Mouse (Mus musculus) forebrain, embryonic 11.5 days (tissue): ENCODE data around the gene Snx7. TPM values are rescaled to one million over a fixed set of nuclear protein-coding genes. Genes with fewer than 3 reads are reported as not detected.

Source experiments
- ATAC-seq: fragments of 200-750 bp; cut with Nextera tagmentation; replicated peaks from 2 replicates; pipeline ENCODE4 v1.8.0; 2017; ENCODE audit warnings: moderate TSS enrichment; ENCODE audit not compliant: low FRiP score
- DNase-seq: peaks from one replicate; pipeline ENCODE4 v3.0.0-alpha.2; 2017; ENCODE audit warnings: low spot score
- H3K27ac ChIP-seq: fragments of 300-500 bp; sonication (generic); 2 replicates; pipeline ENCODE4 v1.5.1; 2014; ENCODE audit warnings: low read depth, low read length
- H3K27me3 ChIP-seq: fragments of 300-500 bp; sonication (generic); 2 replicates; pipeline ENCODE4 v1.6.1; 2014; ENCODE audit warnings: mild to moderate bottlenecking, low read length, mixed read lengths; ENCODE audit not compliant: control insufficient read depth, insufficient read depth
- H3K36me3 ChIP-seq: fragments of 300-500 bp; sonication (generic); 2 replicates; pipeline ENCODE4 v1.6.1; 2014; ENCODE audit warnings: mild to moderate bottlenecking, low read length, moderate library complexity, mixed read lengths; ENCODE audit not compliant: control insufficient read depth, insufficient read depth
- H3K4me1 ChIP-seq: fragments of 300-500 bp; sonication (generic); replicated peaks from 2 replicates; pipeline ENCODE4 v1.6.1; 2014; ENCODE audit warnings: low read length, mixed read lengths; ENCODE audit not compliant: control insufficient read depth, insufficient read depth
- H3K4me2 ChIP-seq: fragments of 300-500 bp; sonication (generic); 2 replicates; pipeline ENCODE4 v1.6.1; 2014; ENCODE audit warnings: low read depth, mild to moderate bottlenecking, low read length, moderate library complexity, mixed read lengths; ENCODE audit not compliant: severe bottlenecking
- H3K4me3 ChIP-seq: fragments of 300-500 bp; sonication (generic); 2 replicates; pipeline ENCODE4 v1.5.1; 2014; ENCODE audit warnings: low read depth, low read length
- H3K9ac ChIP-seq: fragments of 300-500 bp; sonication (generic); 2 replicates; pipeline ENCODE4 v1.6.1; 2014; ENCODE audit warnings: low read length
- H3K9me3 ChIP-seq: fragments of 300-500 bp; sonication (generic); 2 replicates; pipeline ENCODE4 v1.6.1; 2016; ENCODE audit warnings: low read length, mixed read lengths; ENCODE audit not compliant: control insufficient read depth
- WGBS: fragments of 180-500 bp; shearing (Covaris S2); extraction: QIAGEN DNeasy Blood & Tissue Kit; methylation state at CpG from one replicate; pipeline ENCODE4 v1.1.7; 2014; 5-methylcytosine and 5-hydroxymethylcytosine counted together
- polyA plus RNA-seq: library from polyadenylated mRNA; unstranded; fragments of >200 nt; fragmentation: Nextera tagmentation; extraction: Ambion mirVana; gene quantifications from 2 replicates; pipeline ENCODE4 v1.2.1, GENCODE M21; 2014

Gene Snx7
- polyA plus RNA-seq, 1 experiment from 2014 or later = 14.5 TPM

DNA sequence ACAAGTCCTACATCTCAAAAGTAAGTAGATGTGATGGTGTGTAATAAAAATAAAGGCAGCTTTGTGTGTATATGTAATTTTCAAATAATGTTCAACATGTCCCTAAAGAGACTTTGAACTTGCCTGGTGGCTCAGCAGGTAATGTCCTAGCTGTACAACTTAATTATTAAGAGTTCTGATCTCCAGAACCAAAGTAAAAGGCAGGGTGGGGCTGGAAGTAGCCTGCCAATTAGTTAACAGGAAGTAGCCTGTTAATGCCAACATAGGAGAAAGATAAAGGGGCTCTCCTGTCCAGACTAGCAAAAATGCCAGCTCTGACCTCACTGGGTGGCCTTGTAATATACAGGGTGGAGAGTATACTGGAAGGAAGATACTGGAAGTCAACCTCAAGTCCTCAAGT, 3.1 kb downstream of the Snx7 start:
- no peak overlapping the region for H3K27ac ChIP-seq
- H3K4me2 ChIP-seq = no peak overlapping the region
- no peak for DNase-seq
- no peaks in the 10 kb centered on the region for H3K27me3 ChIP-seq
- H3K9me3 ChIP-seq = no peaks in the 10 kb centered on the region
- ATAC-seq = no peak
- no peaks in the 10 kb centered on the region for H3K36me3 ChIP-seq
- no peak overlapping the region for H3K4me3 ChIP-seq
- no peaks in the 10 kb centered on the region for H3K4me1 ChIP-seq
- H3K9ac ChIP-seq = no peak overlapping the region

DNA sequence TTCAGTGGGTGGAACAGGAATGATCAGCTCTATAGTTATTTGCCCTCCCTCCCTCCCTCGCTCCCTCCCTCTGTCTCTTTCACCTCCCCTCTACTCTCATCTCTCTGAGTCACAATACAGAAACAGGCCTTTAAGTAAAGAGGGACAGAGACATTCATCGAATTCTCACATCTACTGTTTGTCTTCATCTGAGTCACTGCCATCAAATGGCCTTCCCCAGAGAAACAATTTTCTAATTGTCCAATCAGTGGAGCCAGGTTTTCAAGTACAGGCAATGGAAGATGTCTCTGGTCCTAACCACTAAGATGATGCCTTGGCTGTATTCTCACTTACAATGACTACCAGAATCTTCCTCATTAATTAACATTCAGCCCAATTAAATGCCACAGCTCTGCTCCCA, 5.8 kb downstream of the Snx7 start:
- H3K4me2 ChIP-seq = no peak overlapping the region
- no peaks in the 10 kb centered on the region; the same call in 1 of the 2 replicates for H3K9me3 ChIP-seq
- no peaks in the 10 kb centered on the region for H3K36me3 ChIP-seq
- no peak overlapping the region for H3K27ac ChIP-seq
- no peaks in the 10 kb centered on the region for H3K4me1 ChIP-seq
- no peak overlapping the region for H3K4me3 ChIP-seq
- WGBS = 75% methylated on average over 2 of the region's 2 CpGs
- no peak for DNase-seq
- ATAC-seq = no peak
- no peaks in the 10 kb centered on the region for H3K27me3 ChIP-seq
- H3K9ac ChIP-seq = no peak overlapping the region

DNA sequence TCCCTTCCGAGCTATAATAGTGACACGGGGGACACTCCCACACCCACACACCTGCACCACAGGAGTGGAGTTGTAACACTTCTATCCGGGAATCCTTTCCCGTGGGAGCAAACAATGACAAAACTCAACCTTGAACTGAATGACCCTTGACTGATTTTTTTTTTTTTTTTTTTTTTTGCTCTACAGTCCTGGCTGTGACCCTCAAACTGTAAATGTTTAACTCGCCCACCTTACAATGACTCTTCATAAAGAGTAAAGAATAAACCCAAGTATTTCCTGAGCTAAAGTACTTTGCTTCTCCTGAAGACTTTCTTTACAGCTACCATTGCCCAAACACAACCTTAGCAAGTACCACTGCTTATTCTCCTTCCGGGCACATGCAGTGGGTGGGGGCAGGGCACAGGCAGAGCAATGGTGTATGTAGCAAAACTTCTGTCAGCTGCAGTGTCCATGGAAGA, 6.7 kb downstream of the Snx7 start:
- no peak for ATAC-seq
- DNase-seq = no peak
- Histone ChIP-seq H3K27me3 (no peaks in the 10 kb centered on the region), H3K4me2 (no peak overlapping the region), H3K4me1 (no peaks in the 10 kb centered on the region), H3K36me3 (no peaks in the 10 kb centered on the region), H3K27ac (no peak overlapping the region), H3K4me3 (no peak overlapping the region), H3K9ac (no peak overlapping the region), H3K9me3 (no peaks in the 10 kb centered on the region; the same call in 1 of the 2 replicates)
- 84% methylated on average over 6 of the region's 6 CpGs for WGBS

DNA sequence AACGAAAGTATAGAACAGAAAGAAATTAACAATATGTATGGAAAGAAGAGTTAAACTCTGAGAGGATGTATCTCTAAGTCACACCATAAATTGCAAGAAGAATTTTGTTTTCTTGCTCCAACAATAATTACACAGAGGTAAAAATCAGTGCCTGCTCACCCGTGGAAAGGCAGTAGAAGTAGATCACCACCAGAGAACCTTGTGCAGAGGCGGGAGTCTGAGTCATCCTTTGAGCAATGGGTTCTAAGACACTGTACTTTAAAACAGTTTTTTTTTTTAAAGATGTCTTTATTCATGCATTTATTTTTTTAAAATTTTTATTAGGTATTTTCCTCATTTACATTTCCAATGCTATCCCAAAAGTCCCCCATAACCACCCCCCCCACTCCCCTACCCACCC, 9.7 kb downstream of the Snx7 start:
- Histone ChIP-seq H3K4me3 (no peak overlapping the region), H3K9ac (no peak overlapping the region), H3K36me3 (no peaks in the 10 kb centered on the region), H3K27ac (no peak overlapping the region), H3K4me1 (no peaks in the 10 kb centered on the region), H3K27me3 (no peaks in the 10 kb centered on the region), H3K9me3 (no peaks in the 10 kb centered on the region; the same call in 1 of the 2 replicates), H3K4me2 (no peak overlapping the region)
- no peak for ATAC-seq
- 86% methylated on average over 3 of the region's 3 CpGs for WGBS
- DNase-seq = no peak

DNA sequence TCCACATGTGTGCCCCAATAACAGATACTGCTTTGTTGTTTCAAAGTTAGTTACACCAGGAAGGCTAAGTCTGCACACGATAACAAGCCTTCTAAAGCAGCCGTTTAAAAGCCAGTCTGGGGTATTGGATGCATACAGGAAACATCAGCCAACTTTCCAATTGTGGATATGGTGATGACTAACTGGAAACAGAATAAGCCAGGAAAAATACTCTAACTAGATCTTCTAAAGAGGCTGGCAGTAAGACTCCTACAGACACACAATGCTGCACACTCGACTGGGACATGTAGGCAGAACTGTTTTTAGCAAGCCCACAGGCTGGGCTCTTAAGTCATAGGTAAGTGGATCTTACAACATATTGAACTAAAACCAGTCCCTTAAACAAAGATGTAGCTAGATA, 15.0 kb downstream of the Snx7 start:
- Histone ChIP-seq H3K27ac (no peak overlapping the region), H3K36me3 (no peaks in the 10 kb centered on the region), H3K4me2 (no peak overlapping the region), H3K4me3 (no peak overlapping the region), H3K9me3 (no peaks in the 10 kb centered on the region), H3K9ac (no peak overlapping the region), H3K4me1 (no peaks in the 10 kb centered on the region), H3K27me3 (no peaks in the 10 kb centered on the region)
- DNase-seq (no peak), ATAC-seq (no peak)
- 90% methylated on average over 3 of the region's 3 CpGs for WGBS

DNA sequence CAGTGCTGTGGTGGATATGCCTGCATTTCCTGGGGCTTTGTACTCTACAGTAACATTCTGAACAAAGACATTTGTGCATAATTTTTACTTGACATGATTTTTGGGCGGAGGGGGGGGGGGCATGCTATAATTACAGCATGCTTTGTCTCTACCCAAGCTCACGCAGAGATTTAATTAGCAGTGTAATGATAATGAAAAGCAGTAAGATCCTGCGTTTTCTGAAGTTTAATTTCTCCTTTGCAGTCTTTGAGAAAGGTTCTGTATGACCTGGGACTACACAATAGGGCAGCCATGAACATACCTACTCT, 16.7 kb downstream of the Snx7 start:
- Histone ChIP-seq H3K27me3 (no peaks in the 10 kb centered on the region), H3K4me1 (no peaks in the 10 kb centered on the region), H3K9ac (no peak overlapping the region), H3K4me2 (no peak overlapping the region), H3K27ac (no peak overlapping the region), H3K9me3 (no peaks in the 10 kb centered on the region), H3K36me3 (no peaks in the 10 kb centered on the region), H3K4me3 (no peak overlapping the region)
- WGBS = 82% methylated on average over 3 of the region's 3 CpGs
- no peak for ATAC-seq
- no peak for DNase-seq

DNA sequence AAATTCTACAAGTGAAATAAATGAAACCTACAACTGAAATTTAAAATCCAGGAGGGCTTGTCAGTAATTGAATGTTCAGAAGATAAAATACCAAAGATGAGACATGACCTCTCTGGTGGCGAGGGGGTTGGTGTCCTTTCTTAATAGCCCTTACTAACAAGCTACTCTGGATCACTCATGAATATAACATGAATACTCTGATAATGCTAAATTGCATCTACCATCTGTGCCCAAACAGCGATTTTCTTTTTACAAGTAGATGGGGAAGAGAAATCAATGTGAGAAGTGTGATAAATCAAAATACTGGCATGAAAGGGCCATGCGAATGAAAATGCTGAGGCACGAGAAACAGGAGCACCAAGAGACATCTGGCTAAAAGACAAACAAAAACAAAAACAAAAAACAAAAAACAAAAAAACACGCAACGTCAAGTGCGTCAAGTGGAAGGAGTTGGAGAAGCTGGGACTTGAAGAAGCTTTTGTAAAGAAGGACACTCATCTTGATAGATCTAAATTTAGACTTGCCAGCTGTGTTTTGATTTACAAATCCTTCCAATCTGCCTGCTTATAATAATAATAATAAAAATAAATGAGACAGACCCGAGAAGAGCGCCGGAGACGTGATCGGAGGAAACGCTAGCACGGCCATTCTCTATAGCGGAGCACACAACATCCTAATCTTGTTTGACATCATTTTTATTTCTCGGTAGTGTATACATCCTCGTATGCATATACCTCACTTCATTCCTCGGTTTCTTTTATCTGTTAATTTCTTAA, 17.3 kb downstream of the Snx7 start:
- no peaks in the 10 kb centered on the region for H3K9me3 ChIP-seq
- H3K9ac ChIP-seq = no peak overlapping the region
- ATAC-seq (no peak), DNase-seq (no peak)
- WGBS = 92% methylated on average over 18 of the region's 18 CpGs
- no peak overlapping the region for H3K27ac ChIP-seq
- no peaks in the 10 kb centered on the region for H3K36me3 ChIP-seq
- no peak overlapping the region for H3K4me2 ChIP-seq
- H3K4me1 ChIP-seq = no peaks in the 10 kb centered on the region
- H3K4me3 ChIP-seq = no peak overlapping the region
- no peaks in the 10 kb centered on the region for H3K27me3 ChIP-seq

DNA sequence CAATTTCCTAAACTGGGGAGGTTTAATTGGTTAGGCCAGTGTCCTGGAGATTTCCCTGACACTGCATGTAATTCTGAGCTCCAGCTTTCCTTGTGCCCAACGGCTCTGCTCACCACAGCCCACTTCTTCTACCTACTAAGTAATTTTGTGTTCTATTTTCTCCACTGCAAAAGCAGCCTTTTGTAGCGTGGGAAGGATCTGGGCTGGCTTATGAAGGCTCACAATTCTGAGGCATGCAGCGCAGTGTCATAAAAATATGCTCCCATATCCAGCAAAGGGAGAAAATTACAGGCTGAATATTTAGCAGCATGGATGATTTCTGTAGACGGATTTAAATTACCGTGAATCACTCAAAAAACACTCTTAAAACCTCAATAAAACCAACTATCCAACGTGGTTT, 19.9 kb downstream of the Snx7 start:
- 89% methylated on average over 6 of the region's 6 CpGs for WGBS
- DNase-seq = no peak
- no peak overlapping the region for H3K4me3 ChIP-seq
- H3K4me1 ChIP-seq = no peaks in the 10 kb centered on the region
- no peak overlapping the region for H3K9ac ChIP-seq
- H3K9me3 ChIP-seq = no peaks in the 10 kb centered on the region
- no peaks in the 10 kb centered on the region for H3K27me3 ChIP-seq
- H3K27ac ChIP-seq = no peak overlapping the region
- H3K4me2 ChIP-seq = no peak overlapping the region
- ATAC-seq = no peak
- H3K36me3 ChIP-seq = no peaks in the 10 kb centered on the region

DNA sequence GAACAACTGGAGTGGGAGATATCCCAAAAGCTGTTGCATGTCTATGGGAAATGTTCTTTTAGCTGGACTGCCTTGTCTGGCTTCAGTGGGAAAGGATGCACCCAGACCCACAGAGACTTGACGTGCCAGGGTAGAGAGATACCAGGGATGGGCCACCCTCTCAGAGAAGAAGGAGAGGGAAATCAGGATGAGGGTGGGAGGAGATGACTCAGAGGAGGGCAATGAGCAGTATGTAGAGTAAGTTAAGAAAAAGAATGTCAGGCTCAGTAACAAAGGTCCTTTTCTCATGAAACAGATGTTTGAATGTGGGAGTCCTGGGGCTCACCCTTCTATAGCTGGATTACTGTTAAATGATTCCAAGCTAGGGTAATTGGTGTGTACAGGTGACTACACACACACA, 26.1 kb downstream of the Snx7 start:
- no peaks in the 10 kb centered on the region for H3K9me3 ChIP-seq
- DNase-seq (no peak), ATAC-seq (no peak)
- no peaks in the 10 kb centered on the region for H3K27me3 ChIP-seq
- H3K4me3 ChIP-seq = no peak overlapping the region
- no peaks in the 10 kb centered on the region for H3K4me1 ChIP-seq
- WGBS = 96% methylated on average over 1 of the region's 1 CpGs
- no peak overlapping the region for H3K27ac ChIP-seq
- H3K4me2 ChIP-seq = no peak overlapping the region
- H3K9ac ChIP-seq = no peak overlapping the region
- H3K36me3 ChIP-seq = no peaks in the 10 kb centered on the region
